Mouse (Mus musculus) limb, embryonic 14.5 days (tissue): Measurements from ENCODE around the gene Ubtf. TPM values are rescaled to one million over a fixed set of nuclear protein-coding genes. Genes with fewer than 3 reads are reported as not detected.
A peak's percentile ranks its signal among the peaks of the same experiment; 100 is the strongest.

Experiments
- ATAC-seq: fragments of 200-750 bp; cut with Nextera tagmentation; 2 replicates; pipeline ENCODE4 v1.8.0; 2017; ENCODE audit warnings: low read depth, moderate number of reproducible peaks, moderate TSS enrichment; ENCODE audit not compliant: low FRiP score
- DNase-seq: peaks from one replicate; pipeline ENCODE4 v3.0.0-alpha.2; 2015; ENCODE audit warnings: low spot score
- H3K27ac ChIP-seq: fragments of 300-500 bp; sonication (generic); replicated peaks from 2 replicates; pipeline ENCODE4 v1.5.1; 2014; ENCODE audit warnings: low read depth, mild to moderate bottlenecking, low read length, moderate library complexity, mixed read lengths
- H3K27me3 ChIP-seq: fragments of 300-500 bp; sonication (generic); 2 replicates; pipeline ENCODE4 v1.6.1; 2014; ENCODE audit warnings: low read length, mixed read lengths; ENCODE audit not compliant: control insufficient read depth, insufficient read depth
- H3K36me3 ChIP-seq: fragments of 300-500 bp; sonication (generic); 2 replicates; pipeline ENCODE4 v1.6.1; 2014; ENCODE audit warnings: mild to moderate bottlenecking, low read length, moderate library complexity, mixed read lengths; ENCODE audit not compliant: control insufficient read depth, insufficient read depth
- H3K4me1 ChIP-seq: fragments of 300-500 bp; sonication (generic); 2 replicates; pipeline ENCODE4 v1.6.1; 2014; ENCODE audit warnings: antibody characterized with exemption, low read length, mixed read lengths; ENCODE audit not compliant: control insufficient read depth, insufficient read depth
- H3K4me2 ChIP-seq: fragments of 300-500 bp; sonication (generic); replicated peaks from 2 replicates; pipeline ENCODE4 v1.6.1; 2014; ENCODE audit warnings: low read depth, mild to moderate bottlenecking, low read length, moderate library complexity; ENCODE audit not compliant: severe bottlenecking
- H3K4me3 ChIP-seq: fragments of 300-500 bp; sonication (generic); replicated peaks from 2 replicates; pipeline ENCODE4 v1.5.1; 2014; ENCODE audit warnings: low read length
- H3K9ac ChIP-seq: fragments of 300-500 bp; sonication (generic); 2 replicates; pipeline ENCODE4 v1.6.1; 2014; ENCODE audit warnings: mild to moderate bottlenecking, low read depth, low read length, moderate library complexity; ENCODE audit not compliant: severe bottlenecking
- H3K9me3 ChIP-seq: fragments of 300-500 bp; sonication (generic); 2 replicates; pipeline ENCODE4 v1.6.1; 2016; ENCODE audit warnings: low read length; ENCODE audit not compliant: control insufficient read depth
- POLR2A ChIP-seq: fragments of 200-500 bp; IDR thresholded peaks from 2 replicates; pipeline ENCODE4 v1.8.0; 2012; ENCODE audit warnings: inconsistent platforms, mild to moderate bottlenecking, moderate library complexity, borderline replicate concordance; ENCODE audit not compliant: insufficient read depth, insufficient read length; ENCODE audit errors: extremely low read depth
- WGBS: fragments of 180-500 bp; shearing (Covaris S2); extraction: QIAGEN DNeasy Blood & Tissue Kit; methylation state at CpG from one replicate; pipeline ENCODE4 v1.1.7; 2014; 5-methylcytosine and 5-hydroxymethylcytosine counted together
- polyA plus RNA-seq, 2 experiments: library from polyadenylated mRNA; depleted of rRNA in 1 of 2; stranded (reverse) in 1 of 2; unstranded in 1 of 2; fragments of >200 nt; fragmentation: Nextera tagmentation in 1 of 2; extraction: Ambion mirVana in 1 of 2; gene quantifications; 2 replicates each; pipeline versions ENCODE4 v1.2.1 to v1.2.3; 2012 to 2014

The Ubtf gene
- polyA plus RNA-seq, 2 experiments: 79.7 to 81.3 TPM

DNA sequence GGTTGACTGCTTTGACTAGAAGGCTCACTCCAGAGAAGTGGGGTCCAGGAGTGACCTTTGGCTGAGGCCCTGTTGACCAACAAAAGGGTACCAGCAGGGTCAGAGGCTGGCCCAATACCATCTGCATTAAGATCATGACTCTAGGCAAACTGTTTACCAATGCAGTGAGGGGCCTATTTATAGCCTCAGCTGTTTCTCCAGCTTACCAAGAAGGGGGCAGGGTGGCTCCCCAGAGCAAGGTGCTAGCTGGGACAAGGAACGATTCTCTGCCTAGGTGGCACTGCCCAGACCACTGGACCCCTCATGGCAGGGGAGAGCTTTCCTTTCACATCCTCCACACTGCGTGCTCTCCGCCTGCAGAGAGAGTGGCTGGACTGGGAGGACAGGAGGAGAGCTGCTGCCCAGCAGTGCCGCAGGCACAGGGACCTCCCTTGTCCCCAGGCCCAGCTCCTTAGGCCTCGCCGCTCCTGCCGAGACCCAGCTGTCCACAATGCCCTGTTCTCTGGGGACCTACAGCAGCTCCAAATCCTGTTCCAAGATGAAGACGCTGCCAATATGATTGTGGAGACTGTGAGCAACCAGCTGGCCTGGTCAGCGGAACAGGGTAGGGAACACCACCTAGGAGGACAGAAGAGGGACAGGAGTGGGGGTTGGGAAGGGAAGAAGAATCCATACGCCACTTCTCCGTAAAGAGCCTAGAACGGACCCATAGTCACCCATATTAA lies 50.9 kb downstream of the Ubtf start, which contains the start of gene Asb16:
TSS of gene Asb16 (plus strand) at position 224 of the 725 bp plus-strand sequence.
- Histone ChIP-seq H3K27ac (no peak within 1 kb of the TSS), H3K36me3 (peaks cover 4% of the 10 kb centered on the region; the same call in 1 of the 2 replicates), H3K27me3 (no peaks in the 10 kb centered on the region), H3K9me3 (no peaks in the 10 kb centered on the region), H3K4me3 (no peak within 1 kb of the TSS), H3K9ac (peak within 1 kb of the TSS; percentile 25; the same call in 1 of the 2 replicates), H3K4me2 (no peak within 1 kb of the TSS), H3K4me1 (peaks cover 7% of the 10 kb centered on the region; the same call in 1 of the 2 replicates)
- 86% methylated on average over 12 of the region's 12 CpGs for WGBS
- TF ChIP-seq POLR2A: no peak
- DNase-seq: no peak
- no peak for ATAC-seq

DNA sequence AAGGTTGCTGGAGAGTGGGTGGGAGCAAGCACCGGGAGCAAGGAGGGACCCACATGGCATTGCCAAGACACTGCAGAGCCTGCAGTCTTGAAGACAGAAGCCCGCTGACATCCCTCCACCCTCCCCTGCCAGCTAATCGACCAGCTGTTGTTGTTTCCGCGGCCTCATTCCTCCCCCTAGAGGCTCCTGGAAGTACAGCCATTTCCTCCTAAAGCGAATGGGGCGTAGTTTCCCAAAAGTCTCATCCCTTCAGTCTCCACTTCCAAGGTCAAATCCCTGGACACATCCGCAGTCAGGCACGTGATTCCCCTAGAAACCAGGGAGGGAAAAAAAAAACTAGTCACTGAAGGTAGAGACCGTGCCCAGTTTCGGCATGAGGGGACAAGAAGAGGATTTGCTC lies 52.1 kb downstream of the Ubtf start:
- Histone ChIP-seq H3K27ac (no peak overlapping the region), H3K4me1 (peaks cover 7% of the 10 kb centered on the region; the same call in 1 of the 2 replicates), H3K4me3 (no peak overlapping the region), H3K4me2 (0 out of 2 replicates have a peak overlapping the region, but pooled peaks have one; percentile 7), H3K9me3 (no peaks in the 10 kb centered on the region), H3K36me3 (peaks cover 7% of the 10 kb centered on the region; the same call in 1 of the 2 replicates), H3K9ac (peak overlapping the region; percentile 25), H3K27me3 (no peaks in the 10 kb centered on the region)
- 7% methylated on average over 11 of the region's 11 CpGs for WGBS
- TF ChIP-seq POLR2A: no peak
- ATAC-seq (peak; percentile 68; the same call in 1 of the 2 replicates), DNase-seq (peak; percentile 82)

DNA sequence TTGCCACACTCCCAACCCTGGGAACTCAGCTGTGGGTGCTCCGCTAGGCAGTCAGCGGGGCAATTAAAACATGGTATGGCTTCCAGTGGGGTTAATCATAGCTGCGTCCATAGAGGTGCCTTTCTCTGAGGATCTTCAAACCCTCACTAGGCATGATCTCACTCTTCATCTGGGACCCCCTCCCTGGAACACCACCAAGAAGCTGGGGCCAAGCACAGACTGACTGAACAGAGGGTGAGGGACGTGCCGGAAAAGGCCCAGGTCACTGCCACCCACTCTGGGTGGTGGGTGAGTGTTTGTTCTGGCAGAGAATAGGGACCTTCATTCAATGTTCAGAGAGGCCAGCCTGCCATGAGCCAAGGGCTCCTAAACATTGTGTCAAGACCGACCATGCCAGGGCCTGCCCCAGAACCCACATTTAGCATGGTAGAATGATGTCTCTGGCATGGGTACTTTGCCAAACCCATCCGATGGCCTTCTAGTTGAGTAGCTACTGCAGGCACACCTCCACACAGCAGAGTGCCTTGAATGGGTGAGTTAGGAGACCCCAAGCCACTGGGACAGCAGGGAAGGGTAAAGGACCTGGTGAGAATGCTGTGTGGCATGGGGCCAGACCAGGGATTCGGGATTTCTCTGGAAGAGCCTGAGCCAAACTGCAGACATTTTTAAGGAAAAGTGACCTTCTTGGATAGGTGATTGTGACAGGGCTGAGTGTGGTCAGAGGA lies 52.7 kb downstream of the Ubtf start:
- no peak overlapping the region for H3K4me3 ChIP-seq
- no peak overlapping the region for H3K4me2 ChIP-seq
- ATAC-seq (no peak), DNase-seq (no peak)
- H3K9me3 ChIP-seq: no peaks in the 10 kb centered on the region
- H3K9ac ChIP-seq: peak overlapping the region; percentile 25; the same call in 1 of the 2 replicates
- no peak for TF ChIP-seq POLR2A
- WGBS: 82% methylated on average over 8 of the region's 8 CpGs
- H3K4me1 ChIP-seq: peaks cover 7% of the 10 kb centered on the region; the same call in 1 of the 2 replicates
- no peaks in the 10 kb centered on the region for H3K27me3 ChIP-seq
- H3K27ac ChIP-seq: no peak overlapping the region
- peaks cover 10% of the 10 kb centered on the region; the same call in 1 of the 2 replicates for H3K36me3 ChIP-seq

DNA sequence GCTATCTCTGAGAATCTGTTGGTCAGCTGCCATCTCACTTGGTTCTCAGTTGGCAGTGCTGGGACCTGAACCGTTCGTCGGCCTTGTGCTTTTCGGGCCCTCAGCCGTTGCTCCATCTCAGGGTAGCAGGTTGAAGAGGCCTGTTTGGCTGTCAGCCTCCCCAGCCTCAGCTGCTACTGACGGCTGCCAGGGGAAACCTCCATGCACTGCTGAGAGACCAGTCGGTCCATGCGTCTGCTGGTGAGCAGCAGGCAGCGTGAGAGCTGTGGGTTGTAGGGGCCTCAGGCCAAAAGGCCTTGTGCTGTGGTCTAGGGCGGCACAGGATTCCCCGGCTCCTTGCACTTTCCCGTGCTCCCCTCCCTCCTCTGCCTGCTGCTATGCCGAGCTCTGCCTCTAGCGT lies 53.7 kb downstream of the Ubtf start:
- Histone ChIP-seq H3K27me3 (no peaks in the 10 kb centered on the region), H3K9ac (0 out of 2 replicates have a peak overlapping the region, but pooled peaks have one; percentile 6), H3K27ac (no peak overlapping the region), H3K4me1 (peaks cover 7% of the 10 kb centered on the region; the same call in 1 of the 2 replicates), H3K4me3 (no peak overlapping the region), H3K9me3 (no peaks in the 10 kb centered on the region), H3K4me2 (no peak overlapping the region), H3K36me3 (peaks cover 10% of the 10 kb centered on the region; the same call in 1 of the 2 replicates)
- WGBS: 57% methylated on average over 12 of the region's 14 CpGs
- TF ChIP-seq POLR2A: no peak
- DNase-seq: no peak
- no peak for ATAC-seq

DNA sequence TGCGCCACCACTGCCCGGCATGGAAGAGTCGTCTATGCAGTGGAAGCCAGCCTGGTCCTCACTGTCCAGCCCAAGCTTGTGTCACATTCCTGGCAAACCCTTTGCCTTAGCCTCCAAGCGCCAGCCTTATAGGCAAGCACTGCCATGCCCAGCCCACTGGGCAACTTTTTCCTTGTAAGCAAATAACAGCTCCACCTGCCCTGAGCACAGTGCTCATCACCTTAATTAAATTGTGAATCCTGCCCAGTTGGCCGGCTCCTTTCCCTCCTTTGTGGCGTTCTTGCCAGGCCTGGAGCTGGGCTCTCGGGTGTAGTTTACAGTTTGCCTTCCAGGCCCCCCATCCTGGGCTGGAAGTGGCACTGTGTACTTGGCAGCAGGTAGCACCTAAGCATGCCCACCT lies 56.3 kb downstream of the Ubtf start:
- H3K4me3 ChIP-seq: no peak overlapping the region
- ATAC-seq (no peak), DNase-seq (no peak)
- peaks cover 7% of the 10 kb centered on the region; the same call in 1 of the 2 replicates for H3K4me1 ChIP-seq
- peaks cover 16% of the 10 kb centered on the region; the same call in 1 of the 2 replicates for H3K36me3 ChIP-seq
- H3K4me2 ChIP-seq: no peak overlapping the region
- no peak overlapping the region for H3K27ac ChIP-seq
- H3K27me3 ChIP-seq: no peaks in the 10 kb centered on the region
- H3K9ac ChIP-seq: no peak overlapping the region
- WGBS: 96% methylated on average over 7 of the region's 7 CpGs
- H3K9me3 ChIP-seq: no peaks in the 10 kb centered on the region
- no peak for TF ChIP-seq POLR2A
